Mouse (Mus musculus): Measurements from ENCODE around the gene Mitf. TPM values are rescaled to one million over a fixed set of nuclear protein-coding genes. Genes with fewer than 3 reads are reported as not detected.
A peak's percentile ranks its signal among the peaks of the same experiment; 100 is the strongest.

Mitf gene
- 0.72 and 0.89 TPM in 2 replicates for polyA plus RNA-seq (2015; fragmentation: Nextera tagmentation; extraction: Ambion mirVana)

DNA sequence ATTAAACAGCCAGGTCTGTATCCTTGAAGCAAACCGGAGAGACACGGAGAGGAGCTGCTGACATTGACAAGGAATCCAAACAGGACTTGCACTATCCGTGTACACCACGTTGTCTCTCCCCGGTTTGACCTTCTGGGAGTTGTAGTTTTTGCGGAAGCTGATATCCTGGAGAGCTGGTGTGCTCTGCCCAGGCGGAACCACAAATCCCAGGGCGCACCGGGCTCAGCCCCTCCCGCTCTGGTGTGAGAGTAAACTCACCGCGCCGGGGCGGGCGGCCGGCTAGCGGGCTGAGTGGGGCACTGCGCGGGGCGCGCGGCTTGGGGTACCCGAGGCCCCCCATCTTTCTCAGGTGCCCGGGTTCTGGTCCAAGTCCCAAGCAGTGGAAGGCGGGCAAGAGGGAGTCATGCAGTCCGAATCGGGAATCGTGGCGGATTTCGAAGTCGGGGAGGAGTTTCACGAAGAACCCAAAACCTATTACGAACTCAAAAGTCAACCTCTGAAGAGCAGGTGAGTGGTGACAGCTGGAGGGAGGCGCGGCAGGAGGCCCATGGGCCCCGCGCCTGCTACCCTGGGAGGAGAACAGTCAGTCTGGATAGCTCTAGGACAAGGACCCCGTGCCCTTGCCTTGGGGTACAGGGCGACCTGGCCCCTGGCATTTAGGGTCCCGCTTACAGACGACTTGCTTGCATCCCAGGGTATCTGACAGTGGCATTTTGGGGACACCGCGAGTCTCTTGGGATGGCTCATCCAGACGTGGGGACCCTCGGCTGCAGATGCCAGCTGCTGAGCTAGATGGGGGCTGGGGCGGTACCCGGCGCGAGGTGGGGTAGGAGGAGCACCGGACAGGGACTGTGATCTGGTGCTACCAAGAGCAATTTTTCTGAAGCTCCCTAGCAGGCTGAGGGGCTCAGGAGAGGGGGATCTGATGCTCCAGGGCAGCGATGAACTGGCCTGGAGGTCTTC lies at the start of gene Mitf:
Mitf (plus strand) TSS at position 272 of the 963 bp plus-strand sequence.
- Histone ChIP-seq H3K36me3 (replicated peaks; ENCODE audit: insufficient read depth, low read length) (no peaks in the 10 kb centered on the region), H3K9me3 (ENCODE audit: low read length) (no peaks in the 10 kb centered on the region), H3K27me3 (ENCODE audit: insufficient read depth, low read length) (0 out of 2 replicates have a peak, but pooled peaks cover 4% of the 10 kb centered on the region), H3K27ac (ENCODE audit: low read depth) (no peak within 1 kb of the TSS), H3K9ac (replicated peaks) (peak within 1 kb of the TSS; percentile 63), H3K4me2 (ENCODE audit: low read depth, low read length) (peak within 1 kb of the TSS; percentile 88), H3K4me3 (ENCODE audit: low read depth, low read length) (peak within 1 kb of the TSS; percentile 66), H3K4me1 (ENCODE audit: insufficient read depth) (0 out of 2 replicates have a peak, but pooled peaks cover 5% of the 10 kb centered on the region)
- TF ChIP-seq EP300 (IDR thresholded peaks at IDR 0.05; ENCODE audit: low read depth): no peak
- peak; percentile 13; the same call in 1 of the 2 replicates for TF ChIP-seq CTCF (IDR thresholded peaks at IDR 0.05; ENCODE audit: low read depth)
- DNase-seq: peak; percentile 91
- peak; percentile 99 for ATAC-seq
- under 1% methylated on average over 51 of the region's 51 CpGs for WGBS (ENCODE audit: insufficient replicate concordance)

DNA sequence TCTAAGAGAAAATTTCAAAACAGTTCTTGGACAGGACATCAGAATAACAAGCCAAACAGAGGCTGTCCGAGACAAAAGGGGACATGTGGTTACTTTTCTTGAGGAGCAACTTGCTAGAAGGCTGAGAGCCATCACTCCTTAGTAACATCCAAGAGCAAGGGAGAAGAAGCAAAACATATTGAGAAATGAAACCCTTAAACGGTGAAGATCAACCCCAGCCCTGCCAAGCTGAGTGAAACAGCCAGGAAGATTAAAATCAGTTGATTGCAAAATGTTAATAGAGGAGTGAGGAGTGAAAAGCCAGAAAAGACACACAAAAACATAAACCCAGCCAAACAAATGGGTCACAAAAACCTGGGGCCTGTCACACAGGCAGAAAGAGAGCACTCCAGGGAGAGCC lies 49.5 kb upstream of the Mitf start:
- Histone ChIP-seq H3K4me2 (ENCODE audit: low read depth, low read length) (no peak overlapping the region), H3K9me3 (ENCODE audit: low read length) (no peaks in the 10 kb centered on the region), H3K36me3 (replicated peaks; ENCODE audit: insufficient read depth, low read length) (no peaks in the 10 kb centered on the region), H3K27ac (ENCODE audit: low read depth) (no peak overlapping the region), H3K4me3 (ENCODE audit: low read depth, low read length) (no peak overlapping the region), H3K27me3 (ENCODE audit: insufficient read depth, low read length) (0 out of 2 replicates have a peak, but pooled peaks cover 3% of the 10 kb centered on the region), H3K9ac (replicated peaks) (no peak overlapping the region), H3K4me1 (ENCODE audit: insufficient read depth) (no peaks in the 10 kb centered on the region)
- no peak for DNase-seq
- no peak for ATAC-seq
- 71% methylated on average over 2 of the region's 2 CpGs for WGBS (ENCODE audit: insufficient replicate concordance)
- no peak for TF ChIP-seq CTCF (IDR thresholded peaks at IDR 0.05; ENCODE audit: low read depth)
- TF ChIP-seq EP300 (IDR thresholded peaks at IDR 0.05; ENCODE audit: low read depth): no peak

DNA sequence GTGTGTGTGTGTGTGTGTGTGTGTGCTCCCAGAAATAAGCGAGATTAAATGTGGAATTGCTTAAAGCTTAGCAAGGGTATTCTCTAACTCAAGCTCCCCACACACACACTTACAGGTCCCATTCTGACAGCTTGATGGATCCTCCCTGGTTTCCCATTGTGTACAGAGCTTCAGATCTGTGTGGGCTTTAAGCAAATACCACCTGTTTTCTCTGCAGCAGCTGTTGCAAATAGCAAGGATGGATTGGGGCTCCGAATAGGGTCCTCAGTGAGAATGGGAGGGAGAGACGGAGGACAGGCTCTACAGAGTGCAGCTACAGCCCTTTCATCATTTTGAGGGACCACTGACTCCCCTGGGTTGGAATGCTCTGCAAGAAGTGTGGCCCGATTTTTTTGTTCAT lies 48.0 kb upstream of the Mitf start:
- Histone ChIP-seq H3K4me3 (ENCODE audit: low read depth, low read length) (no peak overlapping the region), H3K36me3 (replicated peaks; ENCODE audit: insufficient read depth, low read length) (no peaks in the 10 kb centered on the region), H3K4me2 (ENCODE audit: low read depth, low read length) (no peak overlapping the region), H3K27ac (ENCODE audit: low read depth) (no peak overlapping the region), H3K9ac (replicated peaks) (no peak overlapping the region), H3K4me1 (ENCODE audit: insufficient read depth) (no peaks in the 10 kb centered on the region), H3K27me3 (ENCODE audit: insufficient read depth, low read length) (0 out of 2 replicates have a peak, but pooled peaks cover 3% of the 10 kb centered on the region), H3K9me3 (ENCODE audit: low read length) (no peaks in the 10 kb centered on the region)
- 42% methylated on average over 4 of the region's 4 CpGs for WGBS (ENCODE audit: insufficient replicate concordance)
- ATAC-seq (no peak), DNase-seq (no peak)
- no peak for TF ChIP-seq CTCF (IDR thresholded peaks at IDR 0.05; ENCODE audit: low read depth)
- no peak for TF ChIP-seq EP300 (IDR thresholded peaks at IDR 0.05; ENCODE audit: low read depth)

DNA sequence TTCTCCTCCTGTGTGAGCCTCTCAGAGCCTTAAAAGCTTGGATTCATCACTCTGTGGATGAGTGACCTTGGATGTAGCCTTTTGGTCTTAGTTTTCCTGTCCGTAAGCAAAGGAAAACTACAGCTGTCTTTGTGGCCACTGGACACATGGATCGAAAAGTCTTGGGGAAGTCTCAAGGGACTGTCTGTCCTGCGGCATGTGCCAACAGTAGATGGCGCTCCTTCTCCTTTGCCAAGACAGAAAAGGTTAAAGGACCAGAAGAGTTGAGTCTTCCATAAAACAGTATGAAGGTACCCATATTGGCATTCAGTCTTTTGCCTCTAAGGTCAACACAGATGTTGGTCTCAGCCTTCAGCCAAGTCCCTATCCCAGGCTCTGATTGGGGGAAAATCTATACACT lies 47.6 kb upstream of the Mitf start:
- Histone ChIP-seq H3K4me1 (ENCODE audit: insufficient read depth) (no peaks in the 10 kb centered on the region), H3K9me3 (ENCODE audit: low read length) (no peaks in the 10 kb centered on the region), H3K4me2 (ENCODE audit: low read depth, low read length) (no peak overlapping the region), H3K4me3 (ENCODE audit: low read depth, low read length) (no peak overlapping the region), H3K27ac (ENCODE audit: low read depth) (no peak overlapping the region), H3K36me3 (replicated peaks; ENCODE audit: insufficient read depth, low read length) (no peaks in the 10 kb centered on the region), H3K27me3 (ENCODE audit: insufficient read depth, low read length) (0 out of 2 replicates have a peak, but pooled peaks cover 3% of the 10 kb centered on the region), H3K9ac (replicated peaks) (no peak overlapping the region)
- 11% methylated on average over 4 of the region's 4 CpGs for WGBS (ENCODE audit: insufficient replicate concordance)
- ATAC-seq (no peak), DNase-seq (peak; percentile 65)
- TF ChIP-seq EP300 (IDR thresholded peaks at IDR 0.05; ENCODE audit: low read depth) (no peak), CTCF (IDR thresholded peaks at IDR 0.05; ENCODE audit: low read depth) (peak; percentile 82)

DNA sequence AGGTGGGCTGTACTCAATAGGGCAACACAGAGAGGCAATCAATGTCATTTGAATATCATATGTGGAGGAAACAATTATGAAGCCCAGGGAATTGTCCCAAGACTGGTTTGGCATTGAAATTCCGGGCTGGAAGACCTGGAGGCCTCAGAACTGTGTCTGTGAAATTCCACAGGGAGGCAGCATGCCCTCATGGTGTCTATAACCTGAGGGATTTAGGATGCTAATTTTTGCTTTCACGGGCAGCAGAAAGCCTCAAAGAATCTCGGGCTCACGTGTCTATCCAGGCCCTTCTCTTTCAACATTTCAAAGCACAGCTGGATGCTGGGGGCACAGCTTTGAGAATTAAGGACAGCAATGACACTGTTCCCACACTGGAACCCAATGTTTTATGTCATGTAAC lies 45.5 kb upstream of the Mitf start:
- DNase-seq (no peak), ATAC-seq (no peak)
- Histone ChIP-seq H3K4me1 (ENCODE audit: insufficient read depth) (no peaks in the 10 kb centered on the region), H3K9me3 (ENCODE audit: low read length) (no peaks in the 10 kb centered on the region), H3K4me2 (ENCODE audit: low read depth, low read length) (no peak overlapping the region), H3K4me3 (ENCODE audit: low read depth, low read length) (no peak overlapping the region), H3K9ac (replicated peaks) (no peak overlapping the region), H3K36me3 (replicated peaks; ENCODE audit: insufficient read depth, low read length) (no peaks in the 10 kb centered on the region), H3K27ac (ENCODE audit: low read depth) (no peak overlapping the region), H3K27me3 (ENCODE audit: insufficient read depth, low read length) (0 out of 2 replicates have a peak, but pooled peaks cover 3% of the 10 kb centered on the region)
- 14% methylated on average over 4 of the region's 4 CpGs for WGBS (ENCODE audit: insufficient replicate concordance)
- TF ChIP-seq EP300 (IDR thresholded peaks at IDR 0.05; ENCODE audit: low read depth): no peak
- TF ChIP-seq CTCF (IDR thresholded peaks at IDR 0.05; ENCODE audit: low read depth): peak; percentile 40

DNA sequence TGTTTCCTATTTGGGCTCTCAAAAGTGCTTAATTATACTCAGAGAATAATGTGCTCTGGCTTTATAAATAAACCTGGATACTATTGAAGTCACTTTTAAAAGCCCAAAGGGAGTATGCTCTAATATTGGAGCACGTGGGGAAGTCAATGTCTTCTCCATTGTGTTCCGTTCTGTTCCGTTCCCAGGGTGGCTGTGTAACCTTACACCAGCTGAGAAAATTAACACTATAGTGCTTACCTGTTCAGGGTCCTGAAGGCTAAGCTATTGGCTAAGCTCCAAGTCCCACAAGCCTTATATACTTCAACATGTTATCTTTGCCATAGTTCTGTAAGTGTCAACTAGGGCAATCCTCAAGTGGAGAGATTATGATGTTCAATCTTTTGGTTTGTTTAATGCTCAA lies 42.9 kb upstream of the Mitf start:
- ATAC-seq: no peak

More for the DNA sequence above, 42.9 kb upstream of the Mitf start:
- H3K27ac ChIP-seq (ENCODE audit: low read depth): no peak overlapping the region
- no peaks in the 10 kb centered on the region for H3K36me3 ChIP-seq (replicated peaks; ENCODE audit: insufficient read depth, low read length)
- 0 out of 2 replicates have a peak, but pooled peaks cover 2% of the 10 kb centered on the region for H3K27me3 ChIP-seq (ENCODE audit: insufficient read depth, low read length)
- no peak for DNase-seq
- H3K4me2 ChIP-seq (ENCODE audit: low read depth, low read length): no peak overlapping the region
- H3K9me3 ChIP-seq (ENCODE audit: low read length): no peaks in the 10 kb centered on the region
- WGBS (ENCODE audit: insufficient replicate concordance): 26% methylated on average over 3 of the region's 3 CpGs
- H3K9ac ChIP-seq (replicated peaks): no peak overlapping the region
- no peak overlapping the region for H3K4me3 ChIP-seq (ENCODE audit: low read depth, low read length)
- no peaks in the 10 kb centered on the region for H3K4me1 ChIP-seq (ENCODE audit: insufficient read depth)
- TF ChIP-seq CTCF (IDR thresholded peaks at IDR 0.05; ENCODE audit: low read depth) (no peak), EP300 (IDR thresholded peaks at IDR 0.05; ENCODE audit: low read depth) (no peak)
